In the genomic region with DNA sequence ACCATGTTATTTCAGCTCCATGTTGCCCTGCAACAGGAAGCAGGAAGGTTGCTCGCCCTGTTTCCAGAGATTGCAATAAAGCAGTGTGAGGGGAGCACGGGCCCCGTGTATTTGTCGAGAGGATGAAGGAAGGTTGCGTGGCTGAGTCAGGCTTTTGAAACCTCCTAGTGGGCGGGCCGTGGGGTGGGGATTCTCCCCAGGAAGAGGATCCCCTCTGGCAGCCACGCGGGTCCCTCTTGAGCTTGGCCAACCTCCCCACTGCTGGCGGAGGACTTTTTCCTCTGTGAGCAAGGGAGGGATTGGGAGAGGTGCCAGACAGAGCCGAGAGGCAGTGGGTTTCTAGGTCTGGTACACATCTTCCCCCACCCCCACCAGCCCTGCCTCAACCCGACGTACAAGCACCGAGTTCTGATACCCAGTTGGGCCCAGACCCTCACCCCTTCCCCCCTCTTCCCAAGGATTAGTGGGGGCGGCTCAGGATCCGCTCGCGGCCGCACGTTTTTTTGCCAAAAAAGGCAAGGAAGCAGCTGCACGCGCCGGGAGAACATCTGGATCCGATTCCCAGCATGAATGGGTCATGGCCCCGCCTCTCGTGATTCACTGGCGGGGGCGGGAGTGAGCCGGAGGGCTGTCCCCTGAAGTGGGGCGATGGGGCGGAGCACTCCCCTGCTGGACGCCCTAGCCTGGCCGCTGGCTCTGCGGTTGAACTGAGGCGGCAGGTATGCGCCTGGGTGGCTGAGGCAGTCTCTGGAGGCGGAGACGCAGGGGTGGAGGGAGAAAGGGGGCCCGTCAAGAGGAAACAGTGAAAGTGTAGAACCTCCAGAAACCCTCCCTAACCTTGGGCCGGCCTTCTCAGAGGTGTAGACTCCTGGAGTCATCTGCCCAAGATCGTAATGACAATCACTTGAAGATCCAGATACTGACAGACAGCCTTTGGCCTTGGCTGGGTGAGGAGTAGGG, we compare ENCODE assay signal across 8 mouse cellular contexts. TPM values are rescaled to one million over a fixed set of nuclear protein-coding genes. Genes with fewer than 3 reads are reported as not detected.
DNase-seq lines count a peak whose midpoint lies in the region; ATAC-seq and TF ChIP-seq lines count a peak whose summit lies in the region.

No protein-coding gene starts in this region.

- WGBS in bone marrow, adult 2 months = under 1% methylated on average over 41 of the region's 41 CpGs
- 3% methylated on average over 41 of the region's 41 CpGs for WGBS in forebrain, postnatal 0 days
- 1% methylated on average over 41 of the region's 41 CpGs for WGBS in lung, embryonic 16.5 days
- 4% methylated on average over 41 of the region's 41 CpGs for WGBS in olfactory bulb, adult 2 months
- WGBS in thymus, adult 2 months = under 1% methylated on average over 41 of the region's 41 CpGs

- no peak for TF ChIP-seq CTCF in bone marrow, adult 2 months (IDR thresholded peaks at IDR 0.05; ENCODE audit: control insufficient read depth, insufficient read depth, low read length)
- no peak for TF ChIP-seq CTCF in forebrain, postnatal 0 days (IDR thresholded peaks at IDR 0.05; ENCODE audit: low read depth)
- TF ChIP-seq CTCF in olfactory bulb, adult 2 months (IDR thresholded peaks at IDR 0.05; ENCODE audit: insufficient read depth, low read depth, low read length) = no peak
- no peak for TF ChIP-seq CTCF in thymus, adult 2 months (IDR thresholded peaks at IDR 0.05; ENCODE audit: borderline replicate concordance, control insufficient read depth, extremely low read depth, insufficient read depth, low read length, poor library complexity)

- H3K36me3 ChIP-seq in forebrain, postnatal 0 days (ENCODE audit: insufficient read depth) = no peaks in the 10 kb centered on the region
- H3K36me3 ChIP-seq in lung, embryonic 16.5 days (ENCODE audit: control insufficient read depth, insufficient read depth, low read length) = no peaks in the 10 kb centered on the region; the same call in 1 of the 2 replicates
- H3K36me3 ChIP-seq in thymus, adult 2 months (ENCODE audit: control insufficient read depth, insufficient read depth, low read length) = no peaks in the 10 kb centered on the region

- peak overlapping the region; percentile 41 for H3K9ac ChIP-seq in forebrain, postnatal 0 days
- H3K9ac ChIP-seq in lung, embryonic 16.5 days (ENCODE audit: low read length) = peak overlapping the region; percentile 65

- peak overlapping the region; percentile 43 for H3K4me3 ChIP-seq in bone marrow, adult 2 months (replicated peaks; ENCODE audit: control insufficient read depth, low read depth, low read length)
- peak overlapping the region; percentile 26 for H3K4me3 ChIP-seq in forebrain, postnatal 0 days (ENCODE audit: low read depth, low read length)
- H3K4me3 ChIP-seq in lung, embryonic 16.5 days (ENCODE audit: low read length) = peak overlapping the region; percentile 46
- H3K4me3 ChIP-seq in olfactory bulb, adult 2 months (ENCODE audit: insufficient read depth, low read depth, low read length) = peak overlapping the region; percentile 53
- peak overlapping the region; percentile 47 for H3K4me3 ChIP-seq in thymus, adult 2 months (ENCODE audit: control insufficient read depth, insufficient read depth, low read length)

- no peaks in the 10 kb centered on the region for H3K27me3 ChIP-seq in forebrain, postnatal 0 days (ENCODE audit: insufficient read depth, low read length)
- no peaks in the 10 kb centered on the region for H3K27me3 ChIP-seq in lung, embryonic 16.5 days (ENCODE audit: control insufficient read depth, insufficient read depth, low read depth, low read length)
- H3K27me3 ChIP-seq in thymus, adult 2 months (ENCODE audit: control insufficient read depth, insufficient read depth, low read length) = no peaks in the 10 kb centered on the region

- H3K4me1 ChIP-seq in bone marrow, adult 2 months (ENCODE audit: control insufficient read depth, insufficient read depth, low read length) = peaks cover 12% of the 10 kb centered on the region
- 0 out of 2 replicates have a peak, but pooled peaks cover 9% of the 10 kb centered on the region for H3K4me1 ChIP-seq in forebrain, postnatal 0 days (ENCODE audit: insufficient read depth)
- H3K4me1 ChIP-seq in lung, embryonic 16.5 days (replicated peaks; ENCODE audit: control insufficient read depth, insufficient read depth, low read length) = peaks cover 36% of the 10 kb centered on the region
- H3K4me1 ChIP-seq in olfactory bulb, adult 2 months (ENCODE audit: control insufficient read depth, insufficient read depth, low read length) = peaks cover 31% of the 10 kb centered on the region
- H3K4me1 ChIP-seq in thymus, adult 2 months (replicated peaks; ENCODE audit: control insufficient read depth, insufficient read depth, low read length) = peaks cover 59% of the 10 kb centered on the region

- peak; percentile 78 for DNase-seq in CD4-positive, CD25-positive, alpha-beta regulatory T cell, adult 2 months (ENCODE audit: low read depth, low spot score)
- DNase-seq in forebrain, postnatal 0 days = peak; percentile 59
- DNase-seq in heart, postnatal 36 days = peak; percentile 88 to 91
- DNase-seq in layer of hippocampus, adult 9-11 months = peak; percentile 75
- DNase-seq in thymus, adult 2 months = peak; percentile 74

- peak overlapping the region; percentile 70 for H3K27ac ChIP-seq in bone marrow, adult 2 months (ENCODE audit: control insufficient read depth, insufficient read depth, low read depth, low read length, poor library complexity)
- H3K27ac ChIP-seq in forebrain, postnatal 0 days (ENCODE audit: low read depth, low read length) = peak overlapping the region; percentile 21; the same call in 1 of the 2 replicates
- H3K27ac ChIP-seq in lung, embryonic 16.5 days (ENCODE audit: low read length) = peak overlapping the region; percentile 96
- H3K27ac ChIP-seq in olfactory bulb, adult 2 months (ENCODE audit: insufficient read depth, low read depth, low read length) = peak overlapping the region; percentile 76
- peak overlapping the region; percentile 91 for H3K27ac ChIP-seq in thymus, adult 2 months (ENCODE audit: control insufficient read depth, insufficient read depth, low read length)

- intact Hi-C loops in heart, postnatal 36 days (cut with DNase I) = no loop called here

- ATAC-seq in forebrain, postnatal 0 days = peak; percentile 59
- ATAC-seq in lung, embryonic 16.5 days (ENCODE audit: low read depth) = peak; percentile 90

- no peaks in the 10 kb centered on the region for H3K9me3 ChIP-seq in forebrain, postnatal 0 days (ENCODE audit: low read length)
- no peaks in the 10 kb centered on the region for H3K9me3 ChIP-seq in lung, embryonic 16.5 days (ENCODE audit: control insufficient read depth, low read length)

- peak; percentile 52; the same call in 1 of the 2 replicates for TF ChIP-seq POLR2A in bone marrow, adult 2 months (IDR thresholded peaks at IDR 0.05; ENCODE audit: borderline replicate concordance, control insufficient read depth, low read depth, low read length)
- no peak for TF ChIP-seq POLR2A in olfactory bulb, adult 2 months (IDR thresholded peaks at IDR 0.05; ENCODE audit: insufficient read depth, low read depth, low read length)
- no peak for TF ChIP-seq POLR2A in thymus, adult 2 months (IDR thresholded peaks at IDR 0.05; ENCODE audit: control insufficient read depth, extremely low read depth, insufficient read depth, low read length, poor library complexity)

- H3K4me2 ChIP-seq in forebrain, postnatal 0 days (ENCODE audit: low read depth) = peak overlapping the region; percentile 50
- peak overlapping the region; percentile 69 for H3K4me2 ChIP-seq in lung, embryonic 16.5 days (ENCODE audit: low read depth, low read length)

RNA-seq across cellular contexts. Expression of a gene that starts 5.8 kb away (rescaled TPM):
- 43.4 and 44.5 TPM in 2 replicates for polyA plus RNA-seq in bone marrow, adult 2 months (2011; ENCODE audit: insufficient read depth, insufficient read length, low replicate concordance, missing spikeins)
- total RNA-seq in forebrain, postnatal 0 days (2014; rRNA removed) = 46.3 and 54.4 TPM in 2 replicates
- 68.3 and 84.1 TPM in 2 replicates for polyA plus RNA-seq in forebrain, postnatal 0 days (2015; fragmentation: Nextera tagmentation; extraction: Ambion mirVana)
- 10 to 100 TPM; 18.1 to 18.2 TPM for total RNA-seq in heart, postnatal 36 days (2021)
- 122 and 134 TPM in 2 replicates for polyA plus RNA-seq in lung, embryonic 16.5 days (2015; fragmentation: Nextera tagmentation; extraction: Ambion mirVana)
- polyA plus RNA-seq in olfactory bulb, adult 2 months (2012; ENCODE audit: insufficient read depth, insufficient read length, low replicate concordance, missing spikeins) = not detected in 2 replicates
- polyA plus RNA-seq in thymus, adult 2 months (2012; rRNA removed) = 23.2 and 25.3 TPM in 2 replicates

RNA-seq across cellular contexts. Expression of a gene that starts 8.3 kb away (rescaled TPM):
- polyA plus RNA-seq in bone marrow, adult 2 months (2011; ENCODE audit: insufficient read depth, insufficient read length, low replicate concordance, missing spikeins) = 44.7 and 114 TPM in 2 replicates
- 2.5 and 3.0 TPM in 2 replicates for total RNA-seq in forebrain, postnatal 0 days (2014; rRNA removed)
- polyA plus RNA-seq in forebrain, postnatal 0 days (2015; fragmentation: Nextera tagmentation; extraction: Ambion mirVana) = 1.4 and 2.0 TPM in 2 replicates
- total RNA-seq in heart, postnatal 36 days (2021) = 10 to 100 TPM; 12.9 to 13.7 TPM
- polyA plus RNA-seq in lung, embryonic 16.5 days (2015; fragmentation: Nextera tagmentation; extraction: Ambion mirVana) = 6.6 and 8.0 TPM in 2 replicates
- polyA plus RNA-seq in olfactory bulb, adult 2 months (2012; ENCODE audit: insufficient read depth, insufficient read length, low replicate concordance, missing spikeins) = not detected in 2 replicates
- polyA plus RNA-seq in thymus, adult 2 months (2012; rRNA removed) = 36.1 and 59.4 TPM in 2 replicates

RNA-seq across cellular contexts. Expression of a gene that starts 15.4 kb away (rescaled TPM):
- polyA plus RNA-seq in bone marrow, adult 2 months (2011; ENCODE audit: insufficient read depth, insufficient read length, low replicate concordance, missing spikeins) = 16.0 and 26.9 TPM in 2 replicates
- total RNA-seq in forebrain, postnatal 0 days (2014; rRNA removed) = 14.2 and 16.2 TPM in 2 replicates
- 30.9 and 33.0 TPM in 2 replicates for polyA plus RNA-seq in forebrain, postnatal 0 days (2015; fragmentation: Nextera tagmentation; extraction: Ambion mirVana)
- total RNA-seq in heart, postnatal 36 days (2021) = 10 to 100 TPM; 12.1 to 14.0 TPM
- 52.9 and 59.5 TPM in 2 replicates for polyA plus RNA-seq in lung, embryonic 16.5 days (2015; fragmentation: Nextera tagmentation; extraction: Ambion mirVana)
- not detected in 2 replicates for polyA plus RNA-seq in olfactory bulb, adult 2 months (2012; ENCODE audit: insufficient read depth, insufficient read length, low replicate concordance, missing spikeins)
- polyA plus RNA-seq in thymus, adult 2 months (2012; rRNA removed) = 6.0 and 6.3 TPM in 2 replicates

RNA-seq across cellular contexts. Expression of a gene that starts 32.9 kb away (rescaled TPM):
- polyA plus RNA-seq in bone marrow, adult 2 months (2011; ENCODE audit: insufficient read depth, insufficient read length, low replicate concordance, missing spikeins) = 24.3 and 26.1 TPM in 2 replicates
- total RNA-seq in forebrain, postnatal 0 days (2014; rRNA removed) = 17.9 and 21.7 TPM in 2 replicates
- polyA plus RNA-seq in forebrain, postnatal 0 days (2015; fragmentation: Nextera tagmentation; extraction: Ambion mirVana) = 8.0 and 11.2 TPM in 2 replicates
- 10 to 100 TPM in 1 of 2 experiments, 1 to 10 TPM in 1; 8.6 to 11.7 TPM for total RNA-seq in heart, postnatal 36 days (2021)
- polyA plus RNA-seq in lung, embryonic 16.5 days (2015; fragmentation: Nextera tagmentation; extraction: Ambion mirVana) = 36.0 and 40.3 TPM in 2 replicates
- polyA plus RNA-seq in olfactory bulb, adult 2 months (2012; ENCODE audit: insufficient read depth, insufficient read length, low replicate concordance, missing spikeins) = not detected in 2 replicates
- 81.3 and 101 TPM in 2 replicates for polyA plus RNA-seq in thymus, adult 2 months (2012; rRNA removed)

RNA-seq across cellular contexts. Expression of a gene that starts 52.2 kb away (rescaled TPM):
- 1.1 and 2.9 TPM in 2 replicates for polyA plus RNA-seq in bone marrow, adult 2 months (2011; ENCODE audit: insufficient read depth, insufficient read length, low replicate concordance, missing spikeins)
- 19.7 and 30.5 TPM in 2 replicates for total RNA-seq in forebrain, postnatal 0 days (2014; rRNA removed)
- 20.2 and 31.1 TPM in 2 replicates for polyA plus RNA-seq in forebrain, postnatal 0 days (2015; fragmentation: Nextera tagmentation; extraction: Ambion mirVana)
- total RNA-seq in heart, postnatal 36 days (2021) = under 1 TPM; 0.11 to 0.16 TPM
- polyA plus RNA-seq in lung, embryonic 16.5 days (2015; fragmentation: Nextera tagmentation; extraction: Ambion mirVana) = 0.06 and 0.13 TPM in 2 replicates
- not detected in 2 replicates for polyA plus RNA-seq in olfactory bulb, adult 2 months (2012; ENCODE audit: insufficient read depth, insufficient read length, low replicate concordance, missing spikeins)
- polyA plus RNA-seq in thymus, adult 2 months (2012; rRNA removed) = 0.38 and 0.46 TPM in 2 replicates

Comparison
In these comparisons a context has a peak if more than half of its experiments do, and no peak if none do; other contexts are left out.
1. Peak in every context shown above with its lines: DNase-seq, ATAC-seq, H3K4me3 ChIP-seq and H3K27ac ChIP-seq.
2. H3K27ac ChIP-seq: peak in every context shown above with its lines; median percentile 96 in lung, embryonic 16.5 days; 91 in thymus, adult 2 months; 76 in olfactory bulb, adult 2 months; 70 in bone marrow, adult 2 months; 21 in forebrain, postnatal 0 days.
3. RNA of a gene that starts 5.8 kb away (polyA plus RNA-seq): 122 to 134 TPM in lung, embryonic 16.5 days, 68.3 to 84.1 TPM in forebrain, postnatal 0 days, 43.4 to 44.5 TPM in bone marrow, adult 2 months and 23.2 to 25.3 TPM in thymus, adult 2 months; not detected in olfactory bulb, adult 2 months; every median in the first group is over 10 times any median in the second.